Mouse (Mus musculus) right cerebral cortex, postnatal 10 days (tissue): ENCODE data around the gene Nop16.

Experiments used
- DNase-seq, 2 experiments: peaks; one replicate each; pipeline ENCODE4 v3.0.0; 2021; ENCODE audit warnings: low spot score in 2 of 2

Gene Nop16

GRCm38 (mm10) chr13:54596107-54596690, 6.3 kb upstream of the Nop16 start:
- no peak for DNase-seq

GRCm38 (mm10) chr13:54593617-54594016, 3.7 kb upstream of the Nop16 start:
- DNase-seq, result peak in 1 of 2 experiments; percentile 62

- no peak for DNase-seq
Observed at GRCm38 (mm10) chr13:54591776-54592356, 2.0 kb upstream of the Nop16 start.

GRCm38 (mm10) chr13:54589414-54589995, 385 bp downstream of the Nop16 start:
- no peak for DNase-seq

GRCm38 (mm10) chr13:54585831-54586230, 4.1 kb downstream of the Nop16 start:
- no peak for DNase-seq

GRCm38 (mm10) chr13:54582860-54583259, 7.0 kb downstream of the Nop16 start:
- no peak for DNase-seq

GRCm38 (mm10) chr13:54582126-54582525, 7.8 kb downstream of the Nop16 start:
- DNase-seq, result no peak

GRCm38 (mm10) chr13:54581385-54581784, 8.5 kb downstream of the Nop16 start:
- no peak for DNase-seq

- no peak for DNase-seq
Observed at GRCm38 (mm10) chr13:54577652-54578507, 12.0 kb downstream of the Nop16 start.

GRCm38 (mm10) chr13:54575489-54575888, 14.4 kb downstream of the Nop16 start:
- DNase-seq, result no peak

- DNase-seq, result peak; percentile 87 to 88
Observed at GRCm38 (mm10) chr13:54574854-54575481, 14.9 kb downstream of the Nop16 start, which contains the start of gene Arl10. Gene Arl10 (plus strand): TSS chr13:54575015.

- no peak for DNase-seq
Observed at GRCm38 (mm10) chr13:54572621-54573020, 17.3 kb downstream of the Nop16 start.

- DNase-seq, result peak; percentile 57 to 74
Observed at GRCm38 (mm10) chr13:54571637-54572036, 18.3 kb downstream of the Nop16 start.

GRCm38 (mm10) chr13:54570736-54571135, 19.2 kb downstream of the Nop16 start:
- DNase-seq, result no peak

- DNase-seq, result no peak
Observed at GRCm38 (mm10) chr13:54569282-54569681, 20.6 kb downstream of the Nop16 start.

GRCm38 (mm10) chr13:54568380-54568779, 21.5 kb downstream of the Nop16 start:
- no peak for DNase-seq

GRCm38 (mm10) chr13:54565594-54566345, 24.1 kb downstream of the Nop16 start:
- peak; percentile 77 to 79 for DNase-seq

- peak; percentile 97 to 98 for DNase-seq
Observed at GRCm38 (mm10) chr13:54565201-54565581, 24.7 kb downstream of the Nop16 start, which contains the start of gene 4833439L19Rik. Gene 4833439L19Rik (minus strand): TSS chr13:54565435.

GRCm38 (mm10) chr13:54564232-54565200, 25.4 kb downstream of the Nop16 start:
- DNase-seq, result peak in 1 of 2 experiments; percentile 47

GRCm38 (mm10) chr13:54562562-54562961, 27.3 kb downstream of the Nop16 start:
- no peak for DNase-seq
